9 mouse cellular contexts compared by ENCODE assay signal in the genomic region with DNA sequence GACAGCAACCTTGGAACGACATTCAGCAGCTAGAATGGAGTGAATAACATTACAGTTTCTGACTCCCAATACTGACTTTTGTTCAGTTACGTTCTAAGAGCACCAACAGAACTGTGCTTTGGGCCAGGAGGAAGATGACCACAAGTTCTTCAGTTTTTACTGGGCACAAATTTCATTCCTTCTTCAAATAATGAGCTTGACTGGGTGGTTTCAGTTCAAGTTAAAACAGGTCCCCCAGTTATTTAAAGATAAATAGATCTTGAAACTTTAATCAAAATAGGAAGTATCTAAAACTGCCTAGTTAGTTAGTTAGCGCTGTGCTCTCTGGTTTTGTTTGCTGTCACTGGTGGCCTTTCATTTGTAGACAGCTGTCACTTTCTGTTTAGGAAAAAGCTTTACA. TPM values are rescaled to one million over a fixed set of nuclear protein-coding genes. Genes with fewer than 3 reads are reported as not detected.
DNase-seq lines count a peak whose midpoint lies in the region; ATAC-seq and TF ChIP-seq lines count a peak whose summit lies in the region.
"Had no signal": no experiment of that assay in that cellular context is flagged by ENCODE, and none has a peak within 500 bp of the region (broad histone marks: within the 10 kb centered on the region; RNA-seq: fewer than 3 reads in every experiment).

No protein-coding gene starts in this region.

- TF ChIP-seq EP300 in stomach, postnatal 0 days (optimal IDR thresholded peaks at IDR 0.05) = no peak

- no peaks in the 10 kb centered on the region for H3K36me3 ChIP-seq in heart, embryonic 13.5 days
- no peaks in the 10 kb centered on the region for H3K36me3 ChIP-seq in liver, embryonic 15.5 days (replicated peaks)
- H3K36me3 ChIP-seq in stomach, postnatal 0 days (ENCODE audit: control insufficient read depth, insufficient read depth, low read length) = no peaks in the 10 kb centered on the region

- DNase-seq in heart, adult 9 months (ENCODE audit: low spot score in 2 of 2) = no peak
- peak; percentile 8 for DNase-seq in thymus, postnatal 25 days
- no peak for DNase-seq in thymus, postnatal 36 days
- DNase-seq in stomach, postnatal 0 days (ENCODE audit: low spot score) = no peak
- DNase-seq in embryo, embryonic 11 days = no peak
- no peak for DNase-seq in cerebellum, adult 18-20 months
- DNase-seq: right cerebral cortex, adult 18-20 months had no signal

- H3K4me3 ChIP-seq in heart, embryonic 13.5 days = no peak overlapping the region
- no peak overlapping the region for H3K4me3 ChIP-seq in liver, embryonic 15.5 days (replicated peaks)
- H3K4me3 ChIP-seq in stomach, postnatal 0 days (ENCODE audit: low read depth, low read length) = no peak overlapping the region

- H3K4me1 ChIP-seq in heart, embryonic 13.5 days = peaks cover 50% of the 10 kb centered on the region
- H3K4me1 ChIP-seq in liver, embryonic 15.5 days (replicated peaks) = peaks cover 44% of the 10 kb centered on the region
- H3K4me1 ChIP-seq in stomach, postnatal 0 days (replicated peaks; ENCODE audit: control insufficient read depth, insufficient read depth) = peaks cover 7% of the 10 kb centered on the region; the same call in 1 of the 2 replicates

- no peaks in the 10 kb centered on the region for H3K27me3 ChIP-seq in heart, embryonic 13.5 days (replicated peaks)
- no peaks in the 10 kb centered on the region for H3K27me3 ChIP-seq in liver, embryonic 15.5 days
- no peaks in the 10 kb centered on the region for H3K27me3 ChIP-seq in stomach, postnatal 0 days (ENCODE audit: control insufficient read depth, insufficient read depth, low read length)

- peak overlapping the region; percentile 66; the same call in 1 of the 2 replicates for H3K4me2 ChIP-seq in heart, embryonic 13.5 days
- peak overlapping the region; percentile 52 for H3K4me2 ChIP-seq in liver, embryonic 15.5 days
- H3K4me2 ChIP-seq in stomach, postnatal 0 days (replicated peaks; ENCODE audit: low read depth) = no peak overlapping the region

- ATAC-seq in heart, embryonic 13.5 days (ENCODE audit: extremely low read depth, insufficient number of reproducible peaks, low FRiP score, low TSS enrichment) = no peak
- ATAC-seq in liver, embryonic 15.5 days (ENCODE audit: insufficient read depth) = no peak
- ATAC-seq in stomach, postnatal 0 days (ENCODE audit: low FRiP score, low TSS enrichment) = no peak

- no peaks in the 10 kb centered on the region for H3K9me3 ChIP-seq in heart, embryonic 13.5 days
- no peaks in the 10 kb centered on the region for H3K9me3 ChIP-seq in liver, embryonic 15.5 days (replicated peaks)
- no peaks in the 10 kb centered on the region for H3K9me3 ChIP-seq in stomach, postnatal 0 days (ENCODE audit: control insufficient read depth, low read length)

- WGBS in heart, embryonic 13.5 days = 53% methylated on average over 3 of the region's 3 CpGs
- 31% methylated on average over 3 of the region's 3 CpGs for WGBS in liver, embryonic 15.5 days (ENCODE audit: insufficient replicate concordance)
- WGBS in stomach, postnatal 0 days = 32% methylated on average over 3 of the region's 3 CpGs

- no peak overlapping the region for H3K9ac ChIP-seq in heart, embryonic 13.5 days
- no peak overlapping the region for H3K9ac ChIP-seq in liver, embryonic 15.5 days
- no peak overlapping the region for H3K9ac ChIP-seq in stomach, postnatal 0 days (ENCODE audit: low read length)

- peak overlapping the region; percentile 80 for H3K27ac ChIP-seq in heart, embryonic 13.5 days (replicated peaks)
- peak overlapping the region; percentile 71 for H3K27ac ChIP-seq in liver, embryonic 15.5 days (replicated peaks)
- H3K27ac ChIP-seq in stomach, postnatal 0 days (replicated peaks) = peak overlapping the region; percentile 88; the same call in 1 of the 2 replicates

- no peak for TF ChIP-seq CTCF in stomach, postnatal 0 days (IDR thresholded peaks at IDR 0.05; ENCODE audit: low read depth)

RNA-seq across cellular contexts. Expression of a gene that starts 52.2 kb away (rescaled TPM):
- polyA plus RNA-seq in heart, embryonic 13.5 days (2015; fragmentation: Nextera tagmentation; extraction: Ambion mirVana) = 165 and 188 TPM in 2 replicates
- polyA plus RNA-seq in liver, embryonic 15.5 days (2015; fragmentation: Nextera tagmentation; extraction: Ambion mirVana) = 107 and 116 TPM in 2 replicates
- polyA plus RNA-seq in stomach, postnatal 0 days (2015; fragmentation: Nextera tagmentation; extraction: Ambion mirVana) = 161 and 168 TPM in 2 replicates
